Mouse (Mus musculus) G1E (cell line): Measurements from ENCODE around the gene Nexn.

Experiments
- CTCF ChIP-seq: IDR thresholded peaks from 2 replicates; pipeline ENCODE4 v1.5.1; 2012; ENCODE audit warnings: low read depth, low read length, inconsistent platforms, mixed read lengths
- GATA1 ChIP-seq: IDR thresholded peaks from 2 replicates; pipeline ENCODE4 v1.6.1; 2012; ENCODE audit warnings: borderline replicate concordance, low read length, inconsistent platforms, mixed read lengths
- GATA2 ChIP-seq: IDR thresholded peaks from 2 replicates; pipeline ENCODE4 v1.6.1; 2012; ENCODE audit warnings: low read depth, low read length, inconsistent platforms, borderline replicate concordance
- POLR2AphosphoS5 ChIP-seq: IDR thresholded peaks from 2 replicates; pipeline ENCODE4 v1.6.1; 2012; ENCODE audit warnings: low read depth, low read length, inconsistent platforms; ENCODE audit not compliant: insufficient replicate concordance

DNA sequence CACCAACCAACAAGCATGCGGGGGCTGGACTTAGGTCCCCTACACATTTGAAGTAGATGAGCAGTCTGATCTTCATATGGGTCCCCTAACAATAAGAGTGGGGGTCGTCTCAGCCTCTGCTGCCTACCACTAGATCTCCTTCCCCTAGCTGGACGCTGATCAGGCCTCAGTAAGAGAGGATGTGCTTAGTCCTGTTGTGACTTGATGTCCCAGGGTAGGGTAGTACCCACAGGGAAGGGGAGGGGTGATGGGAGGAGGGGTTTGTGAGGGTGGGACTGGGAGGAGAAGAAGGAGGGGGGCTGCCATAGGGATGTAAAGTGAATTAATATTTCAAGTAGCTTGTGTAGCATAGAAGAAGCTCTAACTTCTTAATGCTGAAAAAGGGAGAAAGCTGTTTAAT lies 67.0 kb downstream of the Nexn start:
- TF ChIP-seq POLR2AphosphoS5 (no peak), CTCF (no peak), GATA1 (no peak), GATA2 (no peak)
